Mouse (Mus musculus) cortical plate, adult 2 months (tissue): Measurements from ENCODE around the gene Ncaph2.

Experiments
- CTCF ChIP-seq: fragments of 200-500 bp; IDR thresholded peaks from 2 replicates; pipeline ENCODE4 v1.5.1; 2011; ENCODE audit warnings: mild to moderate bottlenecking, control low read depth, low read length; ENCODE audit not compliant: insufficient read depth; ENCODE audit errors: extremely low read depth
- POLR2A ChIP-seq: fragments of 200-500 bp; IDR thresholded peaks from 2 replicates; pipeline ENCODE4 v1.6.1; 2011; ENCODE audit warnings: mild to moderate bottlenecking, low read length, control low read depth; ENCODE audit not compliant: insufficient read depth; ENCODE audit errors: extremely low read depth

GRCm38 (mm10) chr15:89406691-89407090 lies 51.2 kb downstream of the Ncaph2 start:
- no peak for TF ChIP-seq POLR2A
- no peak for TF ChIP-seq CTCF
